Mouse (Mus musculus): ENCODE results near the gene Hnrnpu. TPM values are rescaled to one million over a fixed set of nuclear protein-coding genes. Genes with fewer than 3 reads are reported as not detected.
"Not testable (repeated sequence)": the region's sequence is repeated elsewhere in the genome, so short reads cannot be mapped to it uniquely, and the experiment has no call there.

Gene Hnrnpu
- 580 and 661 TPM in 2 replicates for total RNA-seq (2014; fragmentation: Nextera tagmentation)
- total RNA-seq (2017), result 553 and 618 TPM in 2 replicates

- ATAC-seq (replicated peaks; ENCODE audit: poor library complexity, severe bottlenecking), result peak; percentile 67
Observed at GRCm38 (mm10) chr1:178337551-178338317, at the start of gene Hnrnpu. TSS of gene Hnrnpu (minus strand) at chr1:178337797.

- peak; percentile 42; the same call in 1 of the 2 replicates for ATAC-seq (replicated peaks; ENCODE audit: poor library complexity, severe bottlenecking)
Observed at GRCm38 (mm10) chr1:178382165-178382564, 44.6 kb upstream of the Hnrnpu start.

GRCm38 (mm10) chr1:178379224-178379623 is 41.6 kb upstream of the Hnrnpu start:
- 0 out of 2 replicates have a peak, but pooled peaks have one; percentile 30 for ATAC-seq (replicated peaks; ENCODE audit: poor library complexity, severe bottlenecking)

- no peak for ATAC-seq (replicated peaks; ENCODE audit: poor library complexity, severe bottlenecking)
Observed at GRCm38 (mm10) chr1:178378115-178378514, 40.5 kb upstream of the Hnrnpu start.

- ATAC-seq (replicated peaks; ENCODE audit: poor library complexity, severe bottlenecking), result no peak
Observed at GRCm38 (mm10) chr1:178376907-178377306, 39.3 kb upstream of the Hnrnpu start.

- no peak for ATAC-seq (replicated peaks; ENCODE audit: poor library complexity, severe bottlenecking)
Observed at GRCm38 (mm10) chr1:178376061-178376460, 38.5 kb upstream of the Hnrnpu start.

- ATAC-seq (replicated peaks; ENCODE audit: poor library complexity, severe bottlenecking), result no peak
Observed at GRCm38 (mm10) chr1:178375381-178375780, 37.8 kb upstream of the Hnrnpu start.

GRCm38 (mm10) chr1:178372681-178373080 is 35.1 kb upstream of the Hnrnpu start:
- peak; percentile 57 for ATAC-seq (replicated peaks; ENCODE audit: poor library complexity, severe bottlenecking)

- peak; percentile 71 for ATAC-seq (replicated peaks; ENCODE audit: poor library complexity, severe bottlenecking)
Observed at GRCm38 (mm10) chr1:178369272-178369651, 31.7 kb upstream of the Hnrnpu start.

- peak; percentile 90 for ATAC-seq (replicated peaks; ENCODE audit: poor library complexity, severe bottlenecking)
Observed at GRCm38 (mm10) chr1:178368548-178369271, 31.1 kb upstream of the Hnrnpu start.

GRCm38 (mm10) chr1:178368121-178368520 is 30.5 kb upstream of the Hnrnpu start:
- ATAC-seq (replicated peaks; ENCODE audit: poor library complexity, severe bottlenecking), result no peak

GRCm38 (mm10) chr1:178365171-178365570 is 27.6 kb upstream of the Hnrnpu start:
- no peak for ATAC-seq (replicated peaks; ENCODE audit: poor library complexity, severe bottlenecking)

GRCm38 (mm10) chr1:178360702-178361101 is 23.1 kb upstream of the Hnrnpu start:
- peak; percentile 89 for ATAC-seq (replicated peaks; ENCODE audit: poor library complexity, severe bottlenecking)

- ATAC-seq (replicated peaks; ENCODE audit: poor library complexity, severe bottlenecking), result 0 out of 2 replicates have a peak, but pooled peaks have one; percentile 10
Observed at GRCm38 (mm10) chr1:178360264-178360663, 22.7 kb upstream of the Hnrnpu start.

- ATAC-seq (replicated peaks; ENCODE audit: poor library complexity, severe bottlenecking), result no peak
Observed at GRCm38 (mm10) chr1:178357776-178358710, 20.4 kb upstream of the Hnrnpu start.

GRCm38 (mm10) chr1:178354576-178354975 is 17.0 kb upstream of the Hnrnpu start:
- no peak for ATAC-seq (replicated peaks; ENCODE audit: poor library complexity, severe bottlenecking)

GRCm38 (mm10) chr1:178351643-178352042 is 14.0 kb upstream of the Hnrnpu start:
- peak; percentile 53; the same call in 1 of the 2 replicates for ATAC-seq (replicated peaks; ENCODE audit: poor library complexity, severe bottlenecking)

GRCm38 (mm10) chr1:178350792-178351191 is 13.2 kb upstream of the Hnrnpu start:
- ATAC-seq (replicated peaks; ENCODE audit: poor library complexity, severe bottlenecking), result peak; percentile 51

- not testable (repeated sequence) for ATAC-seq (replicated peaks; ENCODE audit: poor library complexity, severe bottlenecking)
Observed at GRCm38 (mm10) chr1:178344071-178344805, 6.6 kb upstream of the Hnrnpu start.

All from granulocyte monocyte progenitor cell, adult 5-6 weeks (primary cell).